Mouse (Mus musculus): ENCODE data around the gene Dusp1. TPM values are rescaled to one million over a fixed set of nuclear protein-coding genes. Genes with fewer than 3 reads are reported as not detected.
A peak's percentile ranks its signal among the peaks of the same experiment; 100 is the strongest.

Gene Dusp1
- polyA plus RNA-seq, 1 experiment from 2014 or later = 19.4 TPM

GRCm38 (mm10) chr17:26572265-26572664 is 10.3 kb upstream of the Dusp1 start:
- Histone ChIP-seq H3K27me3 (no peaks in the 10 kb centered on the region), H3K4me2 (replicated peaks) (no peak overlapping the region), H3K9ac (no peak overlapping the region), H3K36me3 (peaks cover 40% of the 10 kb centered on the region), H3K4me1 (no peaks in the 10 kb centered on the region; the same call in 1 of the 2 replicates), H3K4me3 (no peak overlapping the region), H3K9me3 (no peaks in the 10 kb centered on the region), H3K27ac (no peak overlapping the region)
- WGBS = 89% methylated on average over 11 of the region's 11 CpGs
- ATAC-seq (ENCODE audit: insufficient number of reproducible peaks, insufficient read depth, low FRiP score, low TSS enrichment) = no peak

- no peak overlapping the region for H3K27ac ChIP-seq
- ATAC-seq (ENCODE audit: insufficient number of reproducible peaks, insufficient read depth, low FRiP score, low TSS enrichment) = no peak
- 81% methylated on average over 3 of the region's 3 CpGs for WGBS
- no peak overlapping the region for H3K9ac ChIP-seq
- H3K9me3 ChIP-seq = no peaks in the 10 kb centered on the region
- no peaks in the 10 kb centered on the region for H3K4me1 ChIP-seq
- H3K4me2 ChIP-seq (replicated peaks) = no peak overlapping the region
- H3K36me3 ChIP-seq = peaks cover 47% of the 10 kb centered on the region
- H3K27me3 ChIP-seq = no peaks in the 10 kb centered on the region
- H3K4me3 ChIP-seq = no peak overlapping the region
Measured at GRCm38 (mm10) chr17:26571377-26571776, 9.4 kb upstream of the Dusp1 start.

GRCm38 (mm10) chr17:26570651-26571118 is 8.8 kb upstream of the Dusp1 start:
- Histone ChIP-seq H3K9me3 (0 out of 2 replicates have a peak, but pooled peaks cover 3% of the 10 kb centered on the region), H3K27ac (no peak overlapping the region), H3K9ac (no peak overlapping the region), H3K4me1 (no peaks in the 10 kb centered on the region), H3K27me3 (no peaks in the 10 kb centered on the region), H3K36me3 (peaks cover 54% of the 10 kb centered on the region), H3K4me2 (replicated peaks) (no peak overlapping the region), H3K4me3 (no peak overlapping the region)
- 86% methylated on average over 11 of the region's 11 CpGs for WGBS
- ATAC-seq (ENCODE audit: insufficient number of reproducible peaks, insufficient read depth, low FRiP score, low TSS enrichment) = no peak

GRCm38 (mm10) chr17:26569594-26570350 is 7.8 kb upstream of the Dusp1 start:
- H3K9ac ChIP-seq = no peak overlapping the region
- H3K9me3 ChIP-seq = 0 out of 2 replicates have a peak, but pooled peaks cover 3% of the 10 kb centered on the region
- H3K4me1 ChIP-seq = no peaks in the 10 kb centered on the region
- 87% methylated on average over 4 of the region's 4 CpGs for WGBS
- H3K27me3 ChIP-seq = no peaks in the 10 kb centered on the region
- peaks cover 57% of the 10 kb centered on the region for H3K36me3 ChIP-seq
- H3K4me3 ChIP-seq = no peak overlapping the region
- ATAC-seq (ENCODE audit: insufficient number of reproducible peaks, insufficient read depth, low FRiP score, low TSS enrichment) = no peak
- no peak overlapping the region for H3K27ac ChIP-seq
- no peak overlapping the region for H3K4me2 ChIP-seq (replicated peaks)

- H3K4me1 ChIP-seq = peaks cover 3% of the 10 kb centered on the region
- H3K36me3 ChIP-seq = peaks cover 66% of the 10 kb centered on the region
- H3K4me3 ChIP-seq = no peak overlapping the region
- H3K27ac ChIP-seq = no peak overlapping the region
- WGBS = 97% methylated on average over 4 of the region's 4 CpGs
- no peak for ATAC-seq (ENCODE audit: insufficient number of reproducible peaks, insufficient read depth, low FRiP score, low TSS enrichment)
- H3K9ac ChIP-seq = no peak overlapping the region
- H3K4me2 ChIP-seq (replicated peaks) = no peak overlapping the region
- H3K9me3 ChIP-seq = 0 out of 2 replicates have a peak, but pooled peaks cover 3% of the 10 kb centered on the region
- no peaks in the 10 kb centered on the region for H3K27me3 ChIP-seq
Measured at GRCm38 (mm10) chr17:26567818-26568173, 5.9 kb upstream of the Dusp1 start.

GRCm38 (mm10) chr17:26567142-26567817 is 5.4 kb upstream of the Dusp1 start:
- Histone ChIP-seq H3K4me2 (replicated peaks) (no peak overlapping the region), H3K9me3 (0 out of 2 replicates have a peak, but pooled peaks cover 3% of the 10 kb centered on the region), H3K9ac (no peak overlapping the region), H3K27me3 (no peaks in the 10 kb centered on the region), H3K4me1 (peaks cover 8% of the 10 kb centered on the region), H3K27ac (no peak overlapping the region), H3K36me3 (peaks cover 66% of the 10 kb centered on the region), H3K4me3 (no peak overlapping the region)
- ATAC-seq (ENCODE audit: insufficient number of reproducible peaks, insufficient read depth, low FRiP score, low TSS enrichment) = no peak
- 79% methylated on average over 8 of the region's 8 CpGs for WGBS

GRCm38 (mm10) chr17:26564439-26564838 is 2.5 kb upstream of the Dusp1 start:
- WGBS = 63% methylated on average over 9 of the region's 9 CpGs
- Histone ChIP-seq H3K9me3 (0 out of 2 replicates have a peak, but pooled peaks cover 3% of the 10 kb centered on the region), H3K4me1 (peaks cover 19% of the 10 kb centered on the region), H3K27me3 (no peaks in the 10 kb centered on the region), H3K4me3 (no peak overlapping the region), H3K27ac (no peak overlapping the region), H3K4me2 (replicated peaks) (no peak overlapping the region), H3K36me3 (peaks cover 53% of the 10 kb centered on the region), H3K9ac (no peak overlapping the region)
- ATAC-seq (ENCODE audit: insufficient number of reproducible peaks, insufficient read depth, low FRiP score, low TSS enrichment) = no peak

GRCm38 (mm10) chr17:26563476-26563875 is 1.5 kb upstream of the Dusp1 start:
- H3K4me3 ChIP-seq = no peak overlapping the region
- no peak overlapping the region for H3K9ac ChIP-seq
- H3K4me2 ChIP-seq (replicated peaks) = no peak overlapping the region
- H3K27ac ChIP-seq = no peak overlapping the region
- peaks cover 19% of the 10 kb centered on the region for H3K4me1 ChIP-seq
- H3K27me3 ChIP-seq = no peaks in the 10 kb centered on the region
- WGBS = 94% methylated on average over 6 of the region's 6 CpGs
- H3K9me3 ChIP-seq = 0 out of 2 replicates have a peak, but pooled peaks cover 3% of the 10 kb centered on the region
- no peak for ATAC-seq (ENCODE audit: insufficient number of reproducible peaks, insufficient read depth, low FRiP score, low TSS enrichment)
- peaks cover 45% of the 10 kb centered on the region for H3K36me3 ChIP-seq

- H3K4me2 ChIP-seq (replicated peaks) = peak overlapping the region; percentile 89
- peaks cover 33% of the 10 kb centered on the region for H3K36me3 ChIP-seq
- H3K9me3 ChIP-seq = 0 out of 2 replicates have a peak, but pooled peaks cover 3% of the 10 kb centered on the region
- H3K4me1 ChIP-seq = peaks cover 19% of the 10 kb centered on the region
- ATAC-seq (ENCODE audit: insufficient number of reproducible peaks, insufficient read depth, low FRiP score, low TSS enrichment) = no peak
- H3K4me3 ChIP-seq = peak overlapping the region; percentile 92
- no peaks in the 10 kb centered on the region for H3K27me3 ChIP-seq
- peak overlapping the region; percentile 89 for H3K9ac ChIP-seq
- 74% methylated on average over 4 of the region's 4 CpGs for WGBS
- H3K27ac ChIP-seq = no peak overlapping the region
Measured at GRCm38 (mm10) chr17:26562292-26562691, 364 bp upstream of the Dusp1 start.

- WGBS = under 1% methylated on average over 29 of the region's 36 CpGs
- peaks cover 25% of the 10 kb centered on the region for H3K36me3 ChIP-seq
- peak; percentile 93 for ATAC-seq (ENCODE audit: insufficient number of reproducible peaks, insufficient read depth, low FRiP score, low TSS enrichment)
- H3K4me1 ChIP-seq = peaks cover 19% of the 10 kb centered on the region
- peak within 1 kb of the TSS; percentile 77 for H3K27ac ChIP-seq
- H3K27me3 ChIP-seq = no peaks in the 10 kb centered on the region
- peak within 1 kb of the TSS; percentile 92 for H3K4me3 ChIP-seq
- H3K4me2 ChIP-seq (replicated peaks) = peak within 1 kb of the TSS; percentile 89
- peak within 1 kb of the TSS; percentile 89 for H3K9ac ChIP-seq
- 0 out of 2 replicates have a peak, but pooled peaks cover 3% of the 10 kb centered on the region for H3K9me3 ChIP-seq
Measured at GRCm38 (mm10) chr17:26561290-26561640, 663 bp downstream of the Dusp1 start, which contains the start of gene Ergic1. Gene Ergic1 (plus strand): TSS chr17:26561489.

GRCm38 (mm10) chr17:26560526-26561289 is 1.2 kb downstream of the Dusp1 start:
- WGBS = 39% methylated on average over 9 of the region's 9 CpGs
- H3K4me1 ChIP-seq = peaks cover 19% of the 10 kb centered on the region
- peak overlapping the region; percentile 89 for H3K4me2 ChIP-seq (replicated peaks)
- peak overlapping the region; percentile 89 for H3K9ac ChIP-seq
- peak overlapping the region; percentile 92 for H3K4me3 ChIP-seq
- H3K27me3 ChIP-seq = no peaks in the 10 kb centered on the region
- H3K9me3 ChIP-seq = no peaks in the 10 kb centered on the region
- H3K36me3 ChIP-seq = peaks cover 19% of the 10 kb centered on the region
- ATAC-seq (ENCODE audit: insufficient number of reproducible peaks, insufficient read depth, low FRiP score, low TSS enrichment) = peak; percentile 36; the same call in 1 of the 2 replicates
- peak overlapping the region; percentile 77 for H3K27ac ChIP-seq

Measured in embryonic facial prominence, embryonic 12.5 days (tissue).